Mouse (Mus musculus) liver, embryonic 14.5 days (tissue): ENCODE measurements around the gene Flywch2. TPM values are rescaled to one million over a fixed set of nuclear protein-coding genes. Genes with fewer than 3 reads are reported as not detected.

Experiments
- ATAC-seq: fragments of 200-750 bp; cut with Nextera tagmentation; 2 replicates; pipeline ENCODE4 v1.8.0; 2017; ENCODE audit warnings: moderate number of reproducible peaks, mild to moderate bottlenecking, moderate library complexity; ENCODE audit not compliant: insufficient read depth
- DNase-seq, 3 experiments: peaks; one replicate each; pipeline ENCODE4 v3.0.0-alpha.2; 2012 to 2013; ENCODE audit warnings: low read depth in 3 of 3, low spot score in 3 of 3
- H3K27ac ChIP-seq: fragments of 300-500 bp; sonication (generic); 2 replicates; pipeline ENCODE4 v1.5.1; 2014; ENCODE audit warnings: moderate library complexity, mild to moderate bottlenecking, control low read depth, inconsistent platforms
- H3K27me3 ChIP-seq: fragments of 300-500 bp; sonication (generic); 2 replicates; pipeline ENCODE4 v1.6.1; 2014; ENCODE audit warnings: mild to moderate bottlenecking, low read length, moderate library complexity; ENCODE audit not compliant: control insufficient read depth, insufficient read depth
- H3K36me3 ChIP-seq: fragments of 300-500 bp; sonication (generic); replicated peaks from 2 replicates; pipeline ENCODE4 v1.6.1; 2014; ENCODE audit warnings: low read depth; ENCODE audit not compliant: control insufficient read depth, insufficient read depth
- H3K4me1 ChIP-seq, 2 experiments: fragments of 200-500 bp in 1 of 2; fragments of 300-500 bp in 1 of 2; sonication (generic) in 1 of 2; replicated peaks; 2 replicates each; pipeline ENCODE4 v1.6.1; 2012 to 2014; ENCODE audit warnings: antibody characterized with exemption in 1 of 2, inconsistent platforms in 1 of 2, low read length in 1 of 2; ENCODE audit not compliant: control insufficient read depth in 2 of 2, insufficient read depth in 2 of 2
- H3K4me2 ChIP-seq: fragments of 300-500 bp; sonication (generic); 2 replicates; pipeline ENCODE4 v1.6.1; 2014; ENCODE audit warnings: low read depth, mild to moderate bottlenecking, control low read depth, moderate library complexity
- H3K4me3 ChIP-seq, 2 experiments: fragments of 200-500 bp in 1 of 2; fragments of 300-500 bp in 1 of 2; sonication (generic) in 1 of 2; 2 replicates each; pipeline ENCODE4 v1.5.1; 2012 to 2014; ENCODE audit warnings: low read depth in 2 of 2, low read length in 2 of 2, mild to moderate bottlenecking in 2 of 2, control low read depth in 1 of 2, inconsistent platforms in 1 of 2, moderate library complexity in 1 of 2; ENCODE audit not compliant: insufficient read depth in 1 of 2
- H3K9ac ChIP-seq: fragments of 300-500 bp; sonication (generic); replicated peaks from 2 replicates; pipeline ENCODE4 v1.6.1; 2014; ENCODE audit warnings: mild to moderate bottlenecking, control low read depth, moderate library complexity
- H3K9me3 ChIP-seq: fragments of 300-500 bp; sonication (generic); 2 replicates; pipeline ENCODE4 v1.6.1; 2016; ENCODE audit warnings: low read length, mixed read lengths; ENCODE audit not compliant: control insufficient read depth
- CTCF ChIP-seq: IDR thresholded peaks from 2 replicates; pipeline ENCODE4 v1.5.1; 2016; ENCODE audit warnings: antibody characterized with exemption, low read depth, control low read depth
- EP300 ChIP-seq: IDR thresholded peaks from 2 replicates; pipeline ENCODE4 v1.6.1; 2016; ENCODE audit warnings: antibody characterized with exemption, low read depth
- WGBS: fragments of 180-500 bp; shearing (Covaris S2); extraction: QIAGEN DNeasy Blood & Tissue Kit; methylation state at CpG from one replicate; pipeline ENCODE4 v1.1.7; 2014; ENCODE audit not compliant: insufficient replicate concordance; 5-methylcytosine and 5-hydroxymethylcytosine counted together
- polyA plus RNA-seq, 2 experiments: library from polyadenylated mRNA; depleted of rRNA in 1 of 2; stranded (reverse) in 1 of 2; unstranded in 1 of 2; fragments of >200 nt; fragmentation: Nextera tagmentation in 1 of 2; extraction: Ambion mirVana in 1 of 2; gene quantifications; 2 replicates each; pipeline versions ENCODE4 v1.2.1 to v1.2.3; 2012 to 2014

Flywch2 gene
- polyA plus RNA-seq, 2 experiments, result 0.79 to 1.0 TPM

- Histone ChIP-seq H3K4me3 (no peak overlapping the region), H3K27ac (no peak overlapping the region), H3K9me3 (peaks cover 27% of the 10 kb centered on the region), H3K4me1 (no peaks in the 10 kb centered on the region), H3K4me2 (no peak overlapping the region), H3K27me3 (no peaks in the 10 kb centered on the region), H3K9ac (no peak overlapping the region), H3K36me3 (peaks cover 99% of the 10 kb centered on the region)
- WGBS, result 94% methylated on average over 25 of the region's 25 CpGs
- ATAC-seq (no peak), DNase-seq (no peak)
- TF ChIP-seq EP300 (no peak), CTCF (no peak)
Measured at GRCm38 (mm10) chr17:23819235-23819634, 33.4 kb upstream of the Flywch2 start.

GRCm38 (mm10) chr17:23818579-23818978 lies 32.7 kb upstream of the Flywch2 start:
- H3K4me2 ChIP-seq, result no peak overlapping the region
- peaks cover 99% of the 10 kb centered on the region for H3K36me3 ChIP-seq
- no peak overlapping the region for H3K27ac ChIP-seq
- no peak overlapping the region for H3K4me3 ChIP-seq
- peaks cover 27% of the 10 kb centered on the region for H3K9me3 ChIP-seq
- no peaks in the 10 kb centered on the region for H3K4me1 ChIP-seq
- no peak overlapping the region for H3K9ac ChIP-seq
- H3K27me3 ChIP-seq, result no peaks in the 10 kb centered on the region
- DNase-seq, result no peak
- TF ChIP-seq EP300 (no peak), CTCF (no peak)
- 94% methylated on average over 8 of the region's 8 CpGs for WGBS
- ATAC-seq, result no peak

GRCm38 (mm10) chr17:23815641-23816040 lies 29.8 kb upstream of the Flywch2 start:
- Histone ChIP-seq H3K27ac (no peak overlapping the region), H3K4me3 (no peak overlapping the region), H3K9me3 (peaks cover 27% of the 10 kb centered on the region), H3K27me3 (no peaks in the 10 kb centered on the region), H3K9ac (no peak overlapping the region), H3K4me1 (no peaks in the 10 kb centered on the region), H3K4me2 (no peak overlapping the region), H3K36me3 (peaks cover 98% of the 10 kb centered on the region)
- WGBS, result 97% methylated on average over 16 of the region's 16 CpGs
- TF ChIP-seq CTCF (no peak), EP300 (no peak)
- DNase-seq, result no peak
- ATAC-seq, result no peak

- Histone ChIP-seq H3K36me3 (peaks cover 61% of the 10 kb centered on the region), H3K9me3 (no peaks in the 10 kb centered on the region), H3K4me1 (peaks cover 2 to 10% of the 10 kb centered on the region in 2 experiments; a peak in 1 of 4 replicates), H3K9ac (no peak overlapping the region), H3K27ac (no peak overlapping the region), H3K27me3 (no peaks in the 10 kb centered on the region), H3K4me2 (no peak overlapping the region), H3K4me3 (no peak overlapping the region)
- DNase-seq, result no peak
- TF ChIP-seq CTCF (no peak), EP300 (no peak)
- no peak for ATAC-seq
- 89% methylated on average over 3 of the region's 3 CpGs for WGBS
Measured at GRCm38 (mm10) chr17:23807918-23808317, 22.0 kb upstream of the Flywch2 start.

GRCm38 (mm10) chr17:23806867-23807266 lies 21.0 kb upstream of the Flywch2 start:
- no peak for ATAC-seq
- TF ChIP-seq EP300, result no peak
- TF ChIP-seq CTCF, result no peak
- Histone ChIP-seq H3K27me3 (no peaks in the 10 kb centered on the region), H3K4me1 (peaks cover 6 to 10% of the 10 kb centered on the region in 2 experiments; a peak in 3 of 4 replicates), H3K36me3 (peaks cover 51% of the 10 kb centered on the region), H3K27ac (no peak overlapping the region), H3K4me2 (no peak overlapping the region), H3K4me3 (no peak overlapping the region), H3K9me3 (no peaks in the 10 kb centered on the region), H3K9ac (no peak overlapping the region)
- DNase-seq, result no peak
- WGBS, result 80% methylated on average over 25 of the region's 25 CpGs
